Mouse (Mus musculus): ENCODE measurements at regions not wholly inside any gene's neighbourhood (a gene's known extent, or its start where the extent isn't known, plus 50 kb on each side); places are given as distances from the start of the nearest gene placed in this dataset.

DNA sequence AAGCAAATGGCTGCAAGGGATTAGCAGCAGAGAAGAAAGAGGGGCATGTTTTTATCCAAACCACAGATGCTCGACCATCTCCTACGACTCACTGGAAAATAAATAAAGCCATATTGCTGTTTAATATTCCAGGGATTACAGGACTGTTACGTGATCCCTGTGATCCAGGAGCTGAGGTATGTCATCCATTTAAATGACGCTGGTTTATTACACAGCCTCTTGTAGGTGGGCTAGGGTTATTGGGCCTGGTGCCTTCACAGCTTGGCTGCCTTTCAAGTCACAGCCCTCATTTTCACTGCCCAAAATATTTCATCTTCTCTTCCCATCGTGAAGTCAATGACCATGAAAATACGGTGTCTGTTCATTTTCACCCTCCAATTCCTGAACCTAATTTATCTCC is 276.1 kb upstream of the Epha4 start:
- DNase-seq (ENCODE audit: low spot score in 2 of 2): no peak

- DNase-seq (ENCODE audit: low spot score in 2 of 2): no peak
Measured at GRCm38 (mm10) chr1:77754326-77754725, 239.4 kb upstream of the Epha4 start.

DNA sequence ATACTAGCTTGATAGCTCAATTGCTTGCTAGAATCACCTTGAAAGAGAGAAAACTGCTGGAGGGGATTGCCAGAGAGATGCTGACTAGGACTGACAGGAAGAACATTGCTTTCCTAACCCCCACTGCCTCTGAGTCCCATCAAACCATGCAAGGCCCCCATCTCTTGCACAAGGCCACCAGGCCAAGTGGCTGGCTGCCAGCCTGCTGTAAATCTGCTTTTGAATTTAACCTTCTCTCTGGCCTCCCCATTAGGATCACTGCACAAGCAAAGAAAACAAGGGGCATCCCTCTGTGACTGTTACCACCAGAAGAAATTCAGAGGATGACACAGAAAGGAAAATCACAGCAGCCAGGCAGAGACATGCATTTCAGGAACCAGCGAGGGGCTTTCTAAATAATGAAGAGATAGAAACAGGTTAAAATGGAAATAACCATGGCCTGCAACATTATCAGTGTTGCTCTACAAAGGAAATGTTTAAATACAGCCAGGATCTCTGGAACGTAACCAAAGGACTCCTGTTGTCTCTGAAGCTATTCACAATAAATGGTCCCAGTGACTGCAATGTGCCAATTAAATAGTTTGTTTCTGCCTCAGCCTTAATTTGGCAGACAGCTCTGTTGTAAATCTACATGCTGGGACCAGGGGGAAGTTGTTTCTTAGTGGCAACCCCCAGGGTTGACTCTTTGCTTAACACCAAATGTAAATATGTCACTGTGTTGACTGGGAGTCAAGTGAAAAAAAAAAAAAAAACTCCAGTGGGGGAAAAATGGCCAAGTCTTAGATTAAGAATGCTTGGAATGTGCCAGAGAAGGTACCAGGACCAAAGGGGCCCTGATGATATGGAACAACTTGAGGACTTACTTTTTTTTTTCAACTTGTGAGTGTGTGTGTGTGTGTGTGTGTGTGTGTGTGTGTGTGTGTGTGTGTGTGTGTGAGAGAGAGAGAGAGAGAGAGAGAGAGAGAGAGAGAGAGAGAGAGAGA is 233.9 kb upstream of the Epha4 start:
- peak in 1 of 2 experiments; percentile 3 for DNase-seq (ENCODE audit: low spot score in 2 of 2)

- DNase-seq (ENCODE audit: low spot score in 2 of 2): peak in 1 of 2 experiments; percentile 4
Measured at GRCm38 (mm10) chr1:77732099-77732498, 217.2 kb upstream of the Epha4 start.

- DNase-seq (ENCODE audit: low spot score in 2 of 2): no peak
Measured at GRCm38 (mm10) chr1:77727561-77727960, 212.7 kb upstream of the Epha4 start.

GRCm38 (mm10) chr1:77723246-77723645 is 208.4 kb upstream of the Epha4 start:
- DNase-seq (ENCODE audit: low spot score in 2 of 2): no peak

DNA sequence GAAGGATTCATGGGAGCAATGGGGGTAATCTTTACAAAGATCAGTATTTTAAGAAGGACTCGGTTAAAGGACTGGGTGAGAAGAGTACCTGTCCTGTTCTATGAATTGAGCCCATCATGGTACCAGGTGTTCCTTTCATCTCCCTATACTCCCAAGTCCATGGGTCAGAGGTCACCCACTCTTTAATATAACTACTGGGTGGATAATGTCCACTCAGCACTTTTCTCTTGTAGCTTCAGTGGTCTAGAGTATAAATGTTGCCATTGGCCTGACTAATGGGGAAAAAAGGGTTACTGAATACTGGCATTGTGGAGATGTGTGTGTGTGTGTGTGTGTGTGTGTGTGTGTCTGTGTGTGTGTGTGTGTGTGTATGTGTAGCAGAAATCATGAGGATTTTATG is 206.0 kb upstream of the Epha4 start:
- no peak for DNase-seq (ENCODE audit: low spot score in 2 of 2)

GRCm38 (mm10) chr1:77713001-77713400 is 198.1 kb upstream of the Epha4 start:
- DNase-seq (ENCODE audit: low spot score in 2 of 2): no peak

- DNase-seq (ENCODE audit: low spot score in 2 of 2): peak; percentile 4 to 9
Measured at GRCm38 (mm10) chr1:77708202-77709020, 193.5 kb upstream of the Epha4 start.

DNA sequence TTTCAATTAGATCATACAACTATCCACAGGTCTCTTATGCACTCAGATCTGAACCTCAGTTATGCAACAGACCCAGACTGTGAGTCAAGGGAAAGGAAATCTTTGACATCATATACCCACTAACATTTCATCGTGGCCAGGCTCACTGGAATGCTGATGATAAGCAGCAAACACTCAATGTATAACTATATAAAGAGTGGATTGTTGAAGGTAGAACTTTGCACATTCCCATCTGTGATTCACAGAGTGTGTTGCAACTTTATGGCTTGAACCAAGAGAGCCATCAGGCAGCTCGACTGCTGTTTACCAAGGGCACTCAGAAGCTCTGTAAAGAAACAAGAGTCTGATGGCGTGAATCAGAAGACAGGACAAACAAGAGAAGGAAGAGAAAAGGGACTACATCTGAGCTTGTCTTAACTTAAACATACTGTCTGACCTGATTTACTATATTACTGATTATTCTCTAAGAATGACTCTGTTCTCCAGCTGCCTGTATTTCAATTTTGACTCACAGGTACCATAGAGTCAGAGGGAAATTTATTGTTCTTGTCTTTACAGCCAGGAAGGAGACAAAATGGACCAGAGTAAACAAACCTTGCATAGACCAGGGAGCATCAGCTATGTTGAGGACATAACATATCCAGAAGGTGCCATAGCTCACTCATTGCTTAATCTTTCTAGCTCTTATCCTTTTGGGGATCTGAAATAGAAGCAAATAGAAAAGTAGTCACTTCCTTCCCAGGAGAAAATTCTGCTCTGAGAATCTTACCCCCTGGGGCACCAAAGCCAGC is 180.5 kb upstream of the Epha4 start:
- DNase-seq (ENCODE audit: low spot score in 2 of 2): no peak

GRCm38 (mm10) chr1:77663345-77663744 is 148.5 kb upstream of the Epha4 start:
- DNase-seq (ENCODE audit: low spot score in 2 of 2): peak in 1 of 2 experiments; percentile 2

DNA sequence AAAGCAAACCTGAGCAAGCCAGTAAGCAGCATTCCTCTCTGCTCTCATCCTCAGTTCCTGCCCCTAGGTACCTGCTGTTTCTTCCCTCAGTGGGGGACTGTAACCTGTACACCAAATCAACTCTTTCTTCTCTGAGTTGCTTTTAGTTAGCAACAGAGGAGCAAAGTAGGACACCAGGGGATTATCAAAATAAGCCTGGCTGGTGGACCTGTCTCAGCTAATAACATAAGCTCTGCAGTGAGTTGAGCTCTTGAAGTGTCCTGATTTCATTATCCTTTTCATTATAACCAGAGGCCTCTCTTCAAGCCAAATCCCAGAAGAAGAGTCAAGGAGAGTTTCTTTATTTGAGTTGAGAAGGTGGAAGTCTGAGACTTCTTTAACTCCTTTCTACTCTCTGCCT is 145.5 kb upstream of the Epha4 start:
- DNase-seq (ENCODE audit: low spot score in 2 of 2): no peak

GRCm38 (mm10) chr1:77637025-77637424 is 122.1 kb upstream of the Epha4 start:
- DNase-seq (ENCODE audit: low spot score in 2 of 2): no peak

DNA sequence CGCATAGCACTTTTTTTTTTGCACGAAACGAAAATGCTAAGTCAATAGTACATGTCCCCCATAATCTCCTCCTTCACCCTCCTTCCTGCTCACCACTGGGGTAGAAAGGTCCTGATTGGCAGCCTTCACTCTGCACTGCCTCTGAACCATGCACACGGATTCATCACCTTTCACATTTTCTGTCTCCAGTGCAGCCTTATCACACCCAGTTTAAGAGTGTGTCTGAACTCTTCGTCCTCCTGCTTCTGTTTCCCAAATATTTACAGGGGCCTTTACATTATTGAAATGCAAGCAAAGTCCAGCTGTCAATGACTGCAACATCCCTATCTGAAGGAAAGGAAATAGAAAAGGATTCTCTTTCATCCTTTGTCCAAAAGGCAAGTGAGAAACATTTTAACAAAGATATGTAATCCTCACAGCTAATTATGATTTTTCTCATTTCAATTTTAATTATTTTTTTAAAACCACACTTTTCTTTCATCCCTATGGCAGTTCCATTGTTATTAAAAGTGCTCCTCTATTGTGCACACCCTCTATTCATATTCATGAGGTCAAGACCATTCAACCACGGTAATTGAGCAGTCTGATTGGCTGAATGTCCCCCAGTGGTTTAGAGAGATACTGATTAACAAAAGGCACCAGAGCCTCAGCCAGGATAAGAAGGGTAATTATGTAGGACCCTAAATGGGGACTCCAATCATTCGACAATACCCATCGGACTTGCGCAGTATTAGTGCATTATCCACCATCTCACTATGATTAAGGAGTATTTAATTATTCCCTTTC is 114.8 kb upstream of the Epha4 start:
- DNase-seq (ENCODE audit: low spot score in 2 of 2): no peak

DNA sequence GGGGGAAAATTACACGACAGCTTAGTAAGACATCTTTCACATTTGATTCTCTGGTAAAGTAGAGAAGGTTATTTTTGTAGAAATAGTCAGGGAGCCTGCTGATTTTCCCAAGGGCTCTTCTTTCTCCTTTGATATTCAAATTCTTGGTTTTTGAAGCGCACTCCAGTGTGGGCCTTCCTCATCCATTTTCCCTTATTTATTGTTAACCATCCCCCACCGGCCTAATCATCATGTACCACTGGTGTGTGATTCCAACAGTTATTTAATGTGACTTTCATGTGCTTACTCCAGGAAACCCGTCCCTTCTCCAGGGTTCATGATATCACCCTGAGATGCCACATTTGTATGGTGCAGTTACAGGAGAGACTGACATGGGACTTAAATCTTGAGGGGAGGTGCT is 114.0 kb upstream of the Epha4 start:
- no peak for DNase-seq (ENCODE audit: low spot score in 2 of 2)

DNA sequence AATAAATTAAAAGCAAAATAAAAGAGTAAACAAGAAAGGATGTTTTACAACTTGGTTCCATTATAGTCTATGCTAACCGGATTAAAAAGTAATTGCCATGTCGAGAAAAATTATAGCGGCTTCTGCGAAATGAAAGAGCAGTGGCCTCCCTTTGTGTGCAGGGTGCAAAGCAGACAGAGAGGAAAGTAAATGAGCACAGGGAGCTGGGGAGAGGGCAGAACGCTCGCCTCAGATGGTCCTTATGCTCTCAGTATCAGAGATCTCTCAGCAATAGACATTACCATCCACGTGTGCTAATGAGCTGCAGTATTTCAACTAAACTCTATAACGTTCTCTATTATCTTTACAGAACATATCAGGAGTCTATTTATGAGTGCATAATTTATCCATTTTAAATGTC is 102.6 kb upstream of the Epha4 start:
- DNase-seq (ENCODE audit: low spot score in 2 of 2): no peak

- DNase-seq (ENCODE audit: low spot score in 2 of 2): no peak
Measured at GRCm38 (mm10) chr1:77600509-77600908, 85.6 kb upstream of the Epha4 start.

- DNase-seq (ENCODE audit: low spot score in 2 of 2): no peak
Measured at GRCm38 (mm10) chr1:77592649-77593048, 77.8 kb upstream of the Epha4 start.

DNA sequence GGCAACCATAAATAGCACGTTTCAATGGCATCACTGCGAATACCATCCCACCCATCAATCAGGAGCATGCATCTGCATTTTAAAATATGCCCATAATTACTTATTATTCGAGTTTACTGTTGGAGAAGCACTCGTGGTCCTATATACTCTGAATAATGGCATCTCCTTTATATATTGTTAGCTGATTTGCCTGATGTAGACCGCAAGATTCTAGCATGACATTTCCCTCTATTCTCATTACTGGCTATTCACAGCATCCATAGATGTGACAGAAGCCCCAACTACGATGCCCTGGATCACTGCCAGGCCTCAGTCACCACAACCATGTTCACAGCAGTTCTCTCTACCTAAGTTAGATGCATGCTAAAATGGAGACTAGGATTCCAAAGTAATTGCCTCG is 77.4 kb upstream of the Epha4 start:
- no peak for DNase-seq (ENCODE audit: low spot score in 2 of 2)

DNA sequence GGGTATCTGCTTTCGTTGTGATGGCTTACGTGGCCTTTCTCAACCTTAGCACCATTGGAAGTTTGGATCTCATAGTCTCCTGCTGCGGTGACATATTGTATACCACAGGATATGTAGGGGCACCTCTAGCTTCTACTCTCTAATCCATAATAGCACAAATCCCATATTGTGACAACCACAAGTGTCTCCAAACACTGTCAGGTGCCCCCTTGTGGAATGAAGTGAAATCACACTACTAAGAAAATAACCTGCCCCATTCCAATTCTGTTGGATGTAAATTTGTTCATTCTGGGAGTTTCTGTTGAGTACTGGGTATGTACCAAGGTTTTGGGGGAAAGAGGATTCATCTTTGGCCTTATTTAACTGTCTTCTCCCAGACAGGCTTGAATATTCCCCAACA is 74.5 kb upstream of the Epha4 start:
- DNase-seq (ENCODE audit: low spot score in 2 of 2): no peak

GRCm38 (mm10) chr1:77585520-77585919 is 70.6 kb upstream of the Epha4 start:
- DNase-seq (ENCODE audit: low spot score in 2 of 2): no peak

Data from layer of hippocampus, postnatal 14 days (tissue).